Mouse (Mus musculus) intestine, embryonic 16.5 days (tissue): ENCODE results near the gene BC016579. TPM values are rescaled to one million over a fixed set of nuclear protein-coding genes. Genes with fewer than 3 reads are reported as not detected.

ENCODE experiments used
- ATAC-seq: fragments of 200-750 bp; cut with Nextera tagmentation; 2 replicates; pipeline ENCODE4 v1.8.0; 2017; ENCODE audit warnings: moderate TSS enrichment, moderate library complexity
- H3K27ac ChIP-seq: fragments of 300-500 bp; sonication (generic); 2 replicates; pipeline ENCODE4 v1.5.1; 2014; ENCODE audit warnings: mild to moderate bottlenecking, low read length
- H3K27me3 ChIP-seq: fragments of 300-500 bp; sonication (generic); replicated peaks from 2 replicates; pipeline ENCODE4 v1.6.1; 2014; ENCODE audit warnings: low read length, control low read depth, mixed read lengths; ENCODE audit not compliant: control insufficient read depth, insufficient read depth
- H3K36me3 ChIP-seq: fragments of 300-500 bp; sonication (generic); 2 replicates; pipeline ENCODE4 v1.6.1; 2014; ENCODE audit warnings: low read length, control low read depth; ENCODE audit not compliant: control insufficient read depth, insufficient read depth
- H3K4me1 ChIP-seq: fragments of 300-500 bp; sonication (generic); 2 replicates; pipeline ENCODE4 v1.6.1; 2014; ENCODE audit warnings: low read length, control low read depth, mixed read lengths; ENCODE audit not compliant: control insufficient read depth, insufficient read depth
- H3K4me2 ChIP-seq: fragments of 300-500 bp; sonication (generic); 2 replicates; pipeline ENCODE4 v1.6.1; 2014; ENCODE audit warnings: low read depth, low read length, control low read depth
- H3K4me3 ChIP-seq: fragments of 300-500 bp; sonication (generic); 2 replicates; pipeline ENCODE4 v1.5.1; 2014; ENCODE audit warnings: mild to moderate bottlenecking, low read length
- H3K9ac ChIP-seq: fragments of 300-500 bp; sonication (generic); 2 replicates; pipeline ENCODE4 v1.6.1; 2014; ENCODE audit warnings: low read depth, low read length
- H3K9me3 ChIP-seq: fragments of 300-500 bp; sonication (generic); 2 replicates; pipeline ENCODE4 v1.6.1; 2016; ENCODE audit warnings: low read length, control low read depth; ENCODE audit not compliant: control insufficient read depth
- WGBS: fragments of 180-500 bp; shearing (Covaris S2); extraction: QIAGEN DNeasy Blood & Tissue Kit; methylation state at CpG from one replicate; pipeline ENCODE4 v1.1.7; 2014; 5-methylcytosine and 5-hydroxymethylcytosine counted together
- polyA plus RNA-seq: library from polyadenylated mRNA; unstranded; fragments of >200 nt; fragmentation: Nextera tagmentation; extraction: Ambion mirVana; gene quantifications from 2 replicates; pipeline ENCODE4 v1.2.1, GENCODE M21; 2015

BC016579 gene
- polyA plus RNA-seq, 1 experiment from 2014 or later = 4.8 TPM

DNA sequence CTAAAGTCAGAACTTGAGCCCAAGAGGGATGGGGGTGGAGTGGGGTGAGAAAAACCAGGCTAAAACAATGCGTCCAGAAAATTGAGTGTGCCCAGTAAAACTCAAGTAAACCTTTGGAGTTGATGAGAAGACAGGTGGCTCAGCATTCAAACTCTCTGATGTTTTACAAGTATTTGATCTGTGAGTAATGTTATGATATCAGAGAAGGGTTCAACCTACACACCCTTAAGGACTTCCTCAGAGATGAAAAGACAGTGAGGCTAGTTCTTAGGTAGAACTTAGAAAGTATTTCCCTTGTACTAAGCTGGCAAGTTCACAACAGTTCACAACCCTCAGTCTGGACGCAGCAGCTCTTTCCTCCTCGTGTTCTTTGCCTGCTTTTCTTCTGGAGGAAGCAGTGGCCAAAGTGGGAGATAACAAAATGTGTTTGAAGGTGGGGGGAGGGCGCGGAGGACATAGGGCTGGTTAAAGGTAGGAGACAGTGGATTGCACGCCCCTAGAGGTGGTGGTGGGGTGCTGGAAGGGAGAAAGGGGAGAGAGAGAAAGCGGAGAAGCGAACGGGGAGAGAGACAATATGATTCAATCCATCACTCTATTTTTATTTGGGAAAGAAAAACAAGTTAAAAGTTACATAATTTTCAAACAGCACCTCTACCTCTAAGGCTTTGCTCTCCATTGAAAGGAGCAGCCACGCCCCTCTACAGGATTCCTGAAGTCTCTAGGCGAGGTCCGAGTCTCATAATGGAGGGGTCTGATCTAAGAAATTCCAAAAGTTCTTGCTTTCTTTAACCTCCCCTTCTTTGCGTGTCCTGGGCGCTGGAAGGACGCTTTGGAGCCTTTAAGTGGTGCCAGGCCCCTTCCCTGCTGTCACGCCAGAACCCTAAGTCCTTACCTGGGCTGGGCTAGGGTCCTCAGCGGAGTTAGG lies 597 bp downstream of the BC016579 start:
- peak; percentile 61 for ATAC-seq
- Histone ChIP-seq H3K4me1 (peaks cover 10% of the 10 kb centered on the region), H3K9ac (peak overlapping the region; percentile 72), H3K4me2 (peak overlapping the region; percentile 67), H3K9me3 (no peaks in the 10 kb centered on the region), H3K27me3 (no peaks in the 10 kb centered on the region), H3K27ac (peak overlapping the region; percentile 92), H3K36me3 (no peaks in the 10 kb centered on the region), H3K4me3 (peak overlapping the region; percentile 58)
- 11% methylated on average over 17 of the region's 17 CpGs for WGBS

DNA sequence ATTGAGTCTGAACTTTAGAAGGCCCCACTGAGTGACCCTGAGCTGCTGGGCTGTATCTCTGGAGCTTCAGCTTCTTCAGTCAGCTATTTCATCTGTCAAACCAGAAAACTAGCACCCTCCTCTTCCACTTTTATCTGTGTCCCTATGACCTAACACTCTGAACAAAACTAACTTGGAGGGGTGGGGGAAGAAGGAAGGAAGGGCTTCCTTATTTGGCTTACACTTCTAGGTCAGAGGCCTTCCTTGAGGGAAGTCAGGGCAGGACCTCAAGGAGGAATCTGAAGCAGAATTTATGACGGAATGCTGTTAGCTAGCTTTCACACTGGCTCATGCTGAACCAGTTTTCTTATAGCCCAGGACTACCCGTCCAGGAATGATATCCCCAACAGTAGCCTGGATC lies 2.4 kb downstream of the BC016579 start:
- H3K36me3 ChIP-seq = no peaks in the 10 kb centered on the region
- H3K9me3 ChIP-seq = no peaks in the 10 kb centered on the region
- H3K4me1 ChIP-seq = peaks cover 10% of the 10 kb centered on the region
- no peak overlapping the region for H3K4me3 ChIP-seq
- H3K4me2 ChIP-seq = no peak overlapping the region
- 56% methylated on average over 2 of the region's 2 CpGs for WGBS
- H3K27me3 ChIP-seq = no peaks in the 10 kb centered on the region
- ATAC-seq = no peak
- 0 out of 2 replicates have a peak overlapping the region, but pooled peaks have one; percentile 1 for H3K27ac ChIP-seq
- H3K9ac ChIP-seq = no peak overlapping the region

DNA sequence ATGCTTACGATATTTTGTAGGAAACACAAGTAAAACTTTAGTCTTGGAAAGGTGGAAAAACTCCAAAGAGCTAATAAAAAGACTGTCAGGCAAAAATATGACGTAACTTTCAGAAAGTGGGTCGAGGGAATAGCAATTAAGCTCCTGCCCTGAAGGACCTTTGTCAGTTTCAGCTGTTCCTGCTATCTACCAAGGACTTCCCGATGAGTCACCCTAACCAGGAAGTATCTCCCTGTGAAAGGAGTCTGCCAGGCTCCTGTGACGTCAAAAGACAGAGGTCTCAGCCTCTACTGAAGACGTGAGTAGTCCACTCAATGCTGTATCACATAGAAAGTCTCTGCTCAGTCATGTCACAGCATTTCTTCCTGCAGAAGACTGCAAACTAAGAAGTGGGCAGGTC lies 9.5 kb downstream of the BC016579 start:
- H3K9me3 ChIP-seq = no peaks in the 10 kb centered on the region
- H3K9ac ChIP-seq = no peak overlapping the region
- ATAC-seq = peak; percentile 96
- H3K4me1 ChIP-seq = 0 out of 2 replicates have a peak, but pooled peaks cover 3% of the 10 kb centered on the region
- WGBS = 51% methylated on average over 6 of the region's 6 CpGs
- H3K27ac ChIP-seq = peak overlapping the region; percentile 51
- H3K27me3 ChIP-seq = no peaks in the 10 kb centered on the region
- H3K4me3 ChIP-seq = no peak overlapping the region
- no peak overlapping the region; the same call in 1 of the 2 replicates for H3K4me2 ChIP-seq
- H3K36me3 ChIP-seq = no peaks in the 10 kb centered on the region

DNA sequence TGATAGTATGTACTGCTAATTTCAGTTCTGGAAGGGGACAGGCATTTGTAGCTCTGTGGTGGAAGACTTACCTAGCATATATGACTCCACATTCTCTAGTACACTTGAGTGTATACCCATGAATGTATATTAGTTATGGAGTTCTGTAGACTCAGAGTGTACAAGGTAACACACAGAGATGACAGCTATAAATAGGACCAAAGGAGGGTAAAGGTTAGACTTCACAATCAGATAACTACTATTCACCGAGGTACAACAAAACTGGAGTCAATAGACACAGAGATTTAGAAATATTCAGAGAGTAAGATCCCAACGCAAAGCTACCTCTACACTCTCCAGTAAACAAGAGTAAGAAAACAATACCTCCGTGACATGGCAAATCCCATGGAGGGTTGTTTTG lies 9.9 kb downstream of the BC016579 start:
- no peak overlapping the region for H3K4me2 ChIP-seq
- 77% methylated on average over 3 of the region's 3 CpGs for WGBS
- peak overlapping the region; percentile 51; the same call in 1 of the 2 replicates for H3K27ac ChIP-seq

DNA sequence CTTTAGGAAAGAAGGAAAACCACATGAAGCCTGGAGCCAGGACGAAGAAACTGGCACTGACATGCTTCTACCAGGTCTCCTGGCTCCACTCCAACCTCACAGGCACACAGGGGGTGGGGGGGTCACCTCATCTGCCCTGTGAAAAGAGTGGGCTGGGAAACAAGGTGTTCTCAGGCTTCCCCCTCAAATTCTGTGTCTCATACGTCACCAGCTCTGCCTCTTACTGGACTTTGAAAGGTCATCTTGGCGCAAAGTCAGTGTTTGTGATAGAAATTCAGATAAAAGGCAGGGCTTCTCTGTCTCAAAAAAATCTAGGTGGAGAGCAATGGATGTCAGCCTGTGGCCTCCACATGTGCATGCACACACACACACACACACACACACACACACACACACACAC lies 12.6 kb downstream of the BC016579 start:
- H3K4me3 ChIP-seq = no peak overlapping the region
- no peak overlapping the region for H3K27ac ChIP-seq
- H3K36me3 ChIP-seq = no peaks in the 10 kb centered on the region
- H3K27me3 ChIP-seq = no peaks in the 10 kb centered on the region
- no peak overlapping the region for H3K9ac ChIP-seq
- H3K4me1 ChIP-seq = 0 out of 2 replicates have a peak, but pooled peaks cover 3% of the 10 kb centered on the region
- WGBS = 62% methylated on average over 3 of the region's 3 CpGs
- H3K4me2 ChIP-seq = no peak overlapping the region
- ATAC-seq = no peak
- H3K9me3 ChIP-seq = no peaks in the 10 kb centered on the region

More for the DNA sequence above, 9.9 kb downstream of the BC016579 start:
- peak; percentile 69 for ATAC-seq
- no peak overlapping the region for H3K4me3 ChIP-seq
- H3K36me3 ChIP-seq = no peaks in the 10 kb centered on the region
- no peaks in the 10 kb centered on the region for H3K9me3 ChIP-seq
- no peak overlapping the region for H3K9ac ChIP-seq
- 0 out of 2 replicates have a peak, but pooled peaks cover 3% of the 10 kb centered on the region for H3K4me1 ChIP-seq
- no peaks in the 10 kb centered on the region for H3K27me3 ChIP-seq

DNA sequence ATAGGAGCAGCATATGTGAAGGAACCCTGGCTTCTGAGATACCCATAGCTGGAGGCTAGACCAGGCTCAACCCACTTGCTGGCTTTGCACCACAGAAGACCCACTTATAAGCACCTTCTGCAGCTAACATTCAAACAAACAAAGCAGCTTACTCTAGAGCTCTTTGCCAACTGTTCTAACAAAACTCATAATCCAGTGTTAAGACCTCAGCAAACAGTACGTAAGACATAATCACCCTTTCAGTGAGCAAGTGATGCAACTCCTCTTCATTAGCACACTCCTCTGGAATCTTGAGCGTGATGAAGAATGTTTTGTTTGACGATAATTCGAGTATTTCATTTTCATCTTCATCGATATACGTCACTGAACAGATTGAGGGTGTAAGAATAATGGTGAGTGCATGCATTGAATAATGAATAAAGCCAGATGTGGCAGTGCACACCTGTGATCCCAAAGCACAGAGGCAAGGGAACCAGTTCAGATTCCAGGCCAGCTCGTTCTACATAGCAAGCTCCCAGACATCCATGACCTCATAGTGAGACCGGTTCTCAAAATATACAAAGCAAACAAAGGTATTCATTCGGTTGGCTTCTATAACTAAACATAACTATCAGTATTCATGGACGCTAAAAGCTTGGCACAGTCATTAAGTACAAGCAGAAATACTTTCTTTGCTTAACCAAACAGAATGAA lies 13.7 kb downstream of the BC016579 start:
- Histone ChIP-seq H3K4me3 (no peak overlapping the region), H3K4me2 (no peak overlapping the region), H3K27me3 (no peaks in the 10 kb centered on the region), H3K36me3 (no peaks in the 10 kb centered on the region), H3K27ac (no peak overlapping the region), H3K9ac (no peak overlapping the region), H3K4me1 (0 out of 2 replicates have a peak, but pooled peaks cover 3% of the 10 kb centered on the region), H3K9me3 (no peaks in the 10 kb centered on the region)
- ATAC-seq = no peak
- 70% methylated on average over 10 of the region's 10 CpGs for WGBS

DNA sequence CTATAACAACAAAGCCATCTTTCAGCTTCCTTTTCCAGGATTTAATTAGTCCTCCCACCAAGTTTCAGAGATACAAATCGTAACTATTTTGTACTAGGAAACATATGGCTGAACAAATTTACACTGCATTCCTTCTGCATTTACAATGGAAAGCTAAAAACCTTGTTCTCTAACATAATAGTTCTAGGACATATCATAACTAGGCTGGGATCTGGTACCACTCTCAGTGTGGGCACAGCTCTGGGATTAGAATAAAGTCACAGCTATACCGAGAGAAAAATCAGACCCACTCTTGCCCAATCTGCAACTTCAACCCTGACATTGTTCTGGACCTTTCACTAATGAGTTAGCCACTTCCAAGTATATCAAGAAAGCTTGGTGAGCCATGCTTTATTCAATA lies 18.0 kb downstream of the BC016579 start:
- Histone ChIP-seq H3K4me3 (no peak overlapping the region), H3K36me3 (no peaks in the 10 kb centered on the region), H3K9ac (no peak overlapping the region), H3K9me3 (no peaks in the 10 kb centered on the region), H3K4me1 (no peaks in the 10 kb centered on the region), H3K27ac (no peak overlapping the region), H3K27me3 (no peaks in the 10 kb centered on the region), H3K4me2 (no peak overlapping the region)
- no peak for ATAC-seq
- WGBS = 89% methylated on average over 2 of the region's 2 CpGs

DNA sequence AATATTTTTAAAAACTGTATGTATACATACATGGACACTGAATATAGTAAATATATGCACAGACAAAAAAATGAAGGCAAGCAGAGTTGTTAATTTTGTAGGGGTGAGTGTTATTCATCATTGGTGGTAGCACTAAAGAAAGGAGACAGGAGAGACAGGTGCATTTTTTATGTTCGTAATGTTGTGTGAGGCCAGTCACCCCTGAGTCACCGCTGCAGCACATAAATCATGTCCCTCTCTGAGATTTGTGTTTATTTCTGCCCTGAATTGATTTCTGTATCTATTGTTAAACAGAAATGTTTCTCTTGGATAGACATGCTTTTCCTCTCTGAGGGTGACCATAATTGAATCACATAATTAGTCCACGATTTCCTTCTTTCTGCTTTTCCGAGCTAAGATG lies 21.4 kb downstream of the BC016579 start:
- Histone ChIP-seq H3K27me3 (no peaks in the 10 kb centered on the region), H3K9me3 (no peaks in the 10 kb centered on the region), H3K4me3 (no peak overlapping the region), H3K36me3 (no peaks in the 10 kb centered on the region), H3K4me2 (no peak overlapping the region), H3K9ac (no peak overlapping the region), H3K4me1 (no peaks in the 10 kb centered on the region), H3K27ac (no peak overlapping the region)
- no peak for ATAC-seq
- 67% methylated on average over 4 of the region's 4 CpGs for WGBS

DNA sequence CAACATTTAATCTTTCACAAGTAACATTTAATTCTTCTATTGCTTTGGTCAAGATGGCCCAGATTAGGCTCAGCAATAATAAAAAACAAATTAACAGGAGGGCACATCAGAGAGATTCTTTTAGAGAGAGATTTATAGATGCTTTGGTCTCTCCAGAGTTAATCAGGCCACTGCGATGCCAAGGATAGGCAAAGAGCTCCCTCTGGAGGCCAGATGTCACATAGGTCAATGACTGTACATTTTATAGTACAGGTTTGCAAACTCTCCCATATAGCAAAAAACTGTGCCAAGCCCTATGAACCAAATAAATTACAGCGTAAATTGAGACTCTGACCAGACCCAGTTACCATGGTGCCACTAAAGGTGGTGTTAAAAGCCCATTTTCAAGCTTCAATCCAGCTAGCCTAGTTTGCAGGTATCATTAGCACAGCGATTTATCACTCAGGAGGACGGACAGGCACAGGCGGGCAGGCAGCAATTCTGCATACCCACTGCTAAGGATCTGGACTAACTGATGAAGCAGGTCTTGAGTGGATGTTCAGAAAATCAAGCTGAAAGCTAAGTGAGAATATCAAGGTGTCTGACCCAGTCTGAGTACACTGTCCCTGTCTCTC lies 23.4 kb downstream of the BC016579 start:
- WGBS = 47% methylated on average over 5 of the region's 5 CpGs
- no peak overlapping the region for H3K4me2 ChIP-seq
- H3K9me3 ChIP-seq = no peaks in the 10 kb centered on the region
- no peaks in the 10 kb centered on the region for H3K27me3 ChIP-seq
- no peaks in the 10 kb centered on the region for H3K36me3 ChIP-seq
- no peaks in the 10 kb centered on the region for H3K4me1 ChIP-seq
- no peak overlapping the region for H3K27ac ChIP-seq
- ATAC-seq = peak; percentile 55; the same call in 1 of the 2 replicates
- H3K9ac ChIP-seq = no peak overlapping the region
- H3K4me3 ChIP-seq = no peak overlapping the region
